Mouse (Mus musculus): ENCODE results near the gene Zfp786. TPM values are rescaled to one million over a fixed set of nuclear protein-coding genes. Genes with fewer than 3 reads are reported as not detected.

Zfp786 gene
- under 1 TPM; 0.24 to 0.58 TPM for total RNA-seq (2023)

GRCm38 (mm10) chr6:47830104-47831078, at the start of gene Zfp786:
Zfp786 (minus strand) TSS chr6:47830867.

GRCm38 (mm10) chr6:47877058-47877457, 46.4 kb upstream of the Zfp786 start, which contains the start of gene Zfp282:
Zfp282 (plus strand) TSS chr6:47877204.

GRCm38 (mm10) chr6:47835482-47835983, 4.9 kb upstream of the Zfp786 start, which contains the start of gene Zfp398:
Zfp398 (plus strand) TSS chr6:47835661.

GRCm38 (mm10) chr6:47813257-47813878, 17.3 kb downstream of the Zfp786 start, which contains the start of gene Pdia4:
Pdia4 (minus strand) TSS chr6:47813430.

Other genes starting within 250 kb of the Zfp786 start
- gene Ezh2, start 235.5 kb downstream of the Zfp786 start, total RNA-seq (2023): 10 to 100 TPM; 37.4 to 46.8 TPM
- gene Pdia4, start 17.4 kb downstream of the Zfp786 start, total RNA-seq (2023): 10 to 100 TPM; 75.3 to 82.5 TPM
- gene Zfp398, start 4.8 kb upstream of the Zfp786 start, total RNA-seq (2023): 10 to 100 TPM; 35.8 to 39.5 TPM
- gene Zfp282, start 46.3 kb upstream of the Zfp786 start, total RNA-seq (2023): 10 to 100 TPM; 15.2 to 15.5 TPM
- 10 to 100 TPM; 54.2 to 63.8 TPM for gene Zfp212, start 89.6 kb upstream of the Zfp786 start, total RNA-seq (2023)
- 10 to 100 TPM; 23.2 to 23.4 TPM for gene Zfp956, start 122.5 kb upstream of the Zfp786 start, total RNA-seq (2023)
- 10 to 100 TPM; 44.9 to 53.0 TPM for gene Zfp777, start 218.0 kb upstream of the Zfp786 start, total RNA-seq (2023)

All from T-cell, adult 66 days (primary cell).